Mouse (Mus musculus) CD4-positive helper T cell, adult 2 months (primary cell): Measurements from ENCODE around the gene Ube2l3.
"Not testable (repeated sequence)": the region's sequence is repeated elsewhere in the genome, so short reads cannot be mapped to it uniquely, and the experiment has no call there.

Experiments
- DNase-seq: peaks from one replicate; pipeline ENCODE4 v3.0.0-alpha.2; 2012; ENCODE audit warnings: low read depth, missing footprints, low spot score

Ube2l3 gene

DNA sequence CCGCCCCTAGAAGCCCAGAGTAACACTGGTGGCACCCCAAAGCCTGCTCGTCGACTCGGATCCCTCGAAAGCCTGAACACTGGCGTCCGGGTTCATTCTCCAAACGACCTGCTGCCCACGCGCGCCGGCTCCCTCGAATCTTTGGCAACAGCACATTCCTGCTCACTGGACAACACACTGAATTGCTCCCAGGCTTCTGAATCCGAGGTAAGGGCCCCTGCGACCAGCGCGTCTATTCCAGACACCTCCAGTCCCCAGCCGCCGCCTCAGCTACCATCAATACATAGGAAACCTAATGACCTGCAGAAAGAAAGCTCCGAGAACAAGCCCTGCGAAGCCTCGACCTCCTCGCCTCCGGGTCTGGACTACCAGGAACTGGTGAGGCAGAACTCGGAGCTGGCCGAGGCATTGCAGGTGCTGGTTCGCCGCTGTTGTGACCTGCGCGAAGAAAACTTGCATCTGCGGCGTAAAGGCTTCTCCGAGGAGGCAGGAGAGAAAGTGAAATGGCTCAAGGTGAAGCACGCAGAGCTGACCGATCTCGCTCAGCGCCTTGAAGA lies 7.0 kb upstream of the Ube2l3 start:
- peak; percentile 36 for DNase-seq

- peak; percentile 86 for DNase-seq
These were observed 6.2 kb upstream of the Ube2l3 start, which contains the start of gene Rimbp3 for GRCm38 (mm10) chr16:17208389-17209361. Gene Rimbp3 (plus strand): TSS chr16:17208603.

DNA sequence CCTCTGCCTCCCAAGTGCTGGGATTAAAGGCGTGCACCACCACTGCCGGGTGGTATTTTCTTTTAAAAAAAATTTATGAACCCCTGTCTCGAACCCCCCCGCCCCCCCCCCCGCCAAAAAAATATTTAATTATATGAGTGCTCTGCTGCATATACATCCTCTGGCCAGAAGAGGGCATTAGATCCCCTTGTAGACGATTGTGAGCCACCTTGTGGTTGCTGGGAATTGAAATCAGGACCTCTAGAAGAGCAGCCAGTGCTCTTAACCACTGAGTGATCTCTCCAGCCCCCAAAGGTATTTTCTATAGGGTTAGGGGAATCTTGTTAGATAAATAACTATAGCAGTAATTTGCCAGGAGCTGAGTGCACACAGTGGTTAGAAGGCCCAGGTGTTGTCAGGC lies 2.5 kb upstream of the Ube2l3 start:
- DNase-seq: peak; percentile 79

GRCm38 (mm10) chr16:17201977-17202376 lies 472 bp downstream of the Ube2l3 start:
- DNase-seq: peak; percentile 28

GRCm38 (mm10) chr16:17200953-17201707 lies 1.3 kb downstream of the Ube2l3 start:
- peak; percentile 87 for DNase-seq

GRCm38 (mm10) chr16:17200121-17200952 lies 2.1 kb downstream of the Ube2l3 start:
- DNase-seq: peak; percentile 55

DNA sequence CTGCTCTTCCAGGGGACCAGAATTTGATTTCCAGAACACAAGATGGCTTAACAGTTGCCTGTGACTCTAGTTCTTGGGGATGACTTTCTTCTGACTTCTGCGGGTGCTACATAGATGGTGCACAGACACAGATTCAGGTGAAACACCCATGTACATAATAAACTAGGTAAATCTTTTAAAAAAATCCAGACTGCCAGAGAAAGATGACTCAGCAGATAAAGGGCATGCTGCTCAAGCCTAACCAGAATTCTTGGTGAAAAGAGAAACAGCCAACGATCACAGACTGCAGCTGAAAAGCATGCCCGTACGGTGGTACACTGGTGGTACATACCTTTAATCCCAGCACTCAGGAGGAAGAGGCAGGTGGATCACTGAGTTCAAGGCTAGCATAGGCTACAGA lies 8.6 kb downstream of the Ube2l3 start:
- no peak for DNase-seq

DNA sequence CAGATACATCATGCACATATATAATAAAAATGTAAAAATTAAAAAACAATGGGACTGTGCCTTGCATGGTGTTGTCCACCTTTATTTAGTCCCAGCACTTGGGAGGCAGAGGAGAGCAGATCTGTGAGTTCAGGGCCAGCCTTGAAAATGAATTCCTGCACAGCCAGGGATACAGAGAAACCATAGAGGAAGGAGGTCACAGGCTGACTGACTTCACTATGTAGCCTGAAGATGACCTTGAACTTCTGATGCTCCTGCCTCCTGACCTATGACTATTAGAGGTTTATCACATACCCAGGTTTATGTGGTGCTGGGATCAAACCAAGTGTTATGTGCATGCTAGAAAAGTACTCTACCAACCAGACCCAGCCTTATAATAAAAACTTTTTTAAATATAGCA lies 17.0 kb downstream of the Ube2l3 start:
- DNase-seq: no peak

GRCm38 (mm10) chr16:17183003-17183402 lies 19.4 kb downstream of the Ube2l3 start:
- DNase-seq: no peak

DNA sequence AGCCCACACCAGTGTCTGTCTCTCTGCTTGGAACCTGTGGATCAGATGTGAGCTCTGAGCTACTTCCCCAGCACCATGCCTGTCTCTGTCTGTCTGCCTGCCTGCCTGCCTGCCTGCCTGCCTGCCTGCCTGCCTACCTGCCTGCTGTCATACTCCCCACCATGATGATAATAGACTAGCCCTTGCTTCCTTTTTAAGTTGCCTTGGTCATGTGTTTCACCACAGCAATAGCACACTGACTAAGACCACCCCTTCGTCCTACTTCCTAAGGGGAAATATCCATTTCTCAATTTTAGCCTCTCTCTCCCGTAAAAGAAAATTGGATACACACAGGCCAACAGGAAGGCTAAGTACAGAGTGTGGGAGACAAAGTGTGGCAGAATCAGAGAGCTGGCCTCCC lies 20.3 kb downstream of the Ube2l3 start:
- no peak for DNase-seq

DNA sequence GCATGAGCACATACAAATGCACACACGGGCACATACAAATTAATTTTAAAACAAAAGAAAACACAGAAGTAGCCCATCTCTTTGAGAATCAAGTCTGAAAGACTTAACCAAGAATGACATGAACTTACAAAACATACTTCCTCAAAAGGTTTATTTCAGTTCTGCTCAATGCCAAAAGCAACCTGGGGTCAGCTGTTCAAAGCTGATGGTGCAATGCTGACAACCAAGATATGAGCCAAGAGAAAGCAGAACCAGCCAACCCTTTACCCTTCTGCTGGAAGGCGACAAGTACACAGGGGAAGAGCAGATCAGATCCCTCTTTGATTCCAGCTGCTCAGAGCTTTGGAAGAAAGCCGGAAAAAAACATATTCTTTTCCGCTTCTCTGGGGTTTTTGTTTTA lies 21.1 kb downstream of the Ube2l3 start:
- DNase-seq: no peak

- DNase-seq: peak; percentile 35
These were observed 22.7 kb downstream of the Ube2l3 start for GRCm38 (mm10) chr16:17179706-17180105.

DNA sequence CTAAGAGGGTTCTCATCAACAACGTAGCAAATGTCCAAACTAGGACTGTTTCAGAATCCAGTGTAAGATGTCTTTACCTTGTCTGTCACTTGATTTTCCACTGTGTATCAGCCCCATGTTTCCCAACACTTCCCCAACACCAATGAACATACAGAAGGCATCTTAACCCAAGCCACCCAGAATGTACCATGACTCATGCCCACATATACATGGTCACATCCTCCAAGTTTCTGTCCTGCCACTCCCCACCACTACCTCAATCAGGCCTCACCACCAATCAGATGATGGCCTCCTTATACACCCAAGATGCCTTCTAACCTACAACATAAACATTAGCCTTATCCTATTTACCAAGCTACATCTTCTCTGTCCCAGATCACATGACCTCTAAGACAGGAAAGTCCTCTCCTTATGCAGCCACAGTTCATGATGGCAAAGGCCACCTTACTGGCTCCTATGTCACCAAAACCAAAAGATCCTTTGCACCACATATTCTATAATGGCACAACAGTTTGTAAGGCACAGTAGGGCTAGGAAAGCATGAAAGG lies 24.8 kb downstream of the Ube2l3 start:
- DNase-seq: no peak

DNA sequence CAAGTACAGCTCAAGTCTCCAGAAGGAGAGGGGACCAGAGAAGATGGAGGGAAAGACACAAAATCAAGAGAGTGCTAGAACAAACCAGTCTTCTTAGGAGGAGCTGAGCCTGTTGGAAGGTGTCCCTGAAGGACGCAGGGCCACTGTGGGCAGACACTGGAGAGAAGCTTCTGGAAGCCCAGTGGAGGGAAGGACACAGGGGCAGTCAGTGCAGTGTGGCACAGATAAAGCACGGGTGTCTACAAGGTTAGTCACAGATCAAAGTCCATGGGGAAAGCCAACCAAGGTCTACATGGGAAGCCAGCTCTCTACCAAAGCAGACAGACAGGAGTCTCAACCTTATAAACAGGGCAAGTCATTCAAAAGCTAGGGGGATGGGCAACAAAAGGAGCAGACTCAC lies 26.7 kb downstream of the Ube2l3 start:
- DNase-seq: no peak

DNA sequence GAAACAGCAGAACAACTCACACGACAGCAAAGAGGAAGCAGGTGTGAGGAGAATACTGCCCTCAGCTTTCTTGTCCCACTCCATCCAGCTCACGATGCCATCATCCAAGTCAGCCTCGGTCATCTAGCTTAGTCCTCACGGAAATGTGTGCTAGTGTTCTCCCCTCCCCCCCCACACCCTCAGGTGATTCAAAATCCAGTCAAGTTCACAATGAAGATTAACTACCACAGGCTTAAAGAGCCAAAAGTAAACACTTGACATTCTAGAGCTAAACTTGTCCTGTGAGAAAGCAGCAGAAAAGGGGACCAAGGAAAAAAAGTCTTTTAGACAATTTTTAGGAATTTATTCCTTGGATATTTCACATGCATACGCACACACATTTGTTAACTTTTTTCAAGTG lies 34.4 kb downstream of the Ube2l3 start:
- DNase-seq: no peak

DNA sequence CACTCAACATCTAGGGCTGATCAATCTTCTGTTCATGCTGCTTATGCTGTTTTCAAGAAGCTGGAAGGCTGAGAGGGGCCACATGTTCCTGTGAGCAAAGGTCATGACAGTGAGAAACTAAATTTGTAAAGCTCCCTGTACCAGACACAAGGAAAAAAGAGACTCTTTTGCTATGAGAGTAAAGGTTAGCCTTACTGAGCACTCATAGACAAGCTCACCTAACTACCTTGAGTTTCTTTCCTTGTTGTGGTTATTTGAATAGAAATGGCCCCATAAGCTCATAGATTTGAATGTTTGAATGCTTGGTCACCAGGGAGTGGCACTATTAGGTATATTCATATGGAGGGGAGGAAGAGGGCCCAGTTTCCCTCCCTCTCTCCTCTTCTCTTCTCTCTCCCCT lies 35.3 kb downstream of the Ube2l3 start:
- no peak for DNase-seq

- not testable (repeated sequence) for DNase-seq
These were observed 37.0 kb downstream of the Ube2l3 start for GRCm38 (mm10) chr16:17165478-17165877.

DNA sequence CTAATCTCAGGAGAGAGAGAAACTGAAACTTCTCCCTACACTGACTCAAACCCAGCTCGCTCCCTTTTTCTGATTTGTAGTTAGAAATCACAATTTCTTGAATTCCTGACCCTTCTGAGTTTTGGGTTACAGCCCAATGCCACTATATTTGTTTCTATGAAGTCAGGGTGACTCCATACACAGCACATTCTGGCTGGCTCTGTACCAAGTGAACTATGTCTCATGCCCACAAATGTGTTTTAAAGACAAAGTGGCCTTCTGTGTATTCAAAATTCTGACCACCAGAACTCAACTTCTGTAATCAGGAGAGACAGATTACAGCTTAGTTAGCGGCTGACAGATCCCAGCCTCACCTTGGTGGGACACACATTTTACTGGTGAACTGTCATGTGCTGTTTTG lies 48.1 kb downstream of the Ube2l3 start:
- DNase-seq: no peak

DNA sequence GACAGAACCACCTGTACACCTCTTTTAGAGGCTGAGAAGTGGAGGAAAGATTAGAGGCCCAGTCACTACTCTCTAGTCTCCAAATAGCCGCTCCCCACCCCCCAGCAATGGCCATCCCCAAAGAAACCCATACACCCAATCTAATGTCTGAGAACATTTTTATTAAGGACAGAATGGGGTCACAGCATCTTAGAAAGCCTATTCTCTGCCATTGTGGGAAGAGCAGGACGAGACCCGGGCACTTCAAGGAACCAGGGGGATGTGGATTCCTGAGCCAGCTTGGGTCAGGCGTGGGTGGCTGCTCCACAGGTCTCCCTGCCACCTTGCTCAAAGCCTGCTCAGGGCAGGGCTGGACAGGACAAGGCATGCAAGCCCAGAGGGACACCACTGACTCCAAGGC lies 50.6 kb downstream of the Ube2l3 start:
- no peak for DNase-seq

- DNase-seq: no peak
These were observed 51.8 kb downstream of the Ube2l3 start for GRCm38 (mm10) chr16:17150520-17151258.
